Mouse (Mus musculus): Measurements from ENCODE around the gene Gucy2g. TPM values are rescaled to one million over a fixed set of nuclear protein-coding genes. Genes with fewer than 3 reads are reported as not detected.

Gucy2g gene
- polyA plus RNA-seq, 1 experiment from 2014 or later, result 0.05 TPM

DNA sequence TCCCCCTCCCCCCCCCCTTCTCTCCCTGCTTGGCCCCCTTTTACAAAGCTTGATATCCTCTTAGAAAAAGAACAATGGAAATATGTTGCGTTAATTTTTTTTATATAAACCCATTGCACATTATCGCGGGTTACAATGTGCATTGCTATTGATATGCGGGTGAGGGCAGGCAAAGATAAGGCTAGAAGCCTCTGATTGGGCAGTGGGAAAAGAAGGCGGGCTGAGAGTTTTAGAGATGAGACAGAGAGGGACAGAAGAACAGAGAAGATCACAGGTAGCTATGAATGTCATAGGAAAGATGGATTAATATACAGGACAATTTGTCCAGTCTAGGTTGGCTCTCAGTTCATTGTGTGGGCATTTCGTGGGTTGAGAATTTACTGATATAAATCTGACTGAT is 33.8 kb downstream of the Gucy2g start:
- H3K4me1 ChIP-seq (ENCODE audit: control insufficient read depth, insufficient read depth, low read length), result no peaks in the 10 kb centered on the region
- ATAC-seq (ENCODE audit: insufficient read depth, low FRiP score), result no peak
- H3K36me3 ChIP-seq (ENCODE audit: control insufficient read depth, insufficient read depth, low read length), result no peaks in the 10 kb centered on the region
- no peaks in the 10 kb centered on the region for H3K27me3 ChIP-seq (ENCODE audit: control insufficient read depth, insufficient read depth, low read length)
- H3K4me3 ChIP-seq (replicated peaks; ENCODE audit: low read length), result no peak overlapping the region
- no peaks in the 10 kb centered on the region for H3K9me3 ChIP-seq (replicated peaks; ENCODE audit: control insufficient read depth, low read length)
- H3K4me2 ChIP-seq (ENCODE audit: low read depth, low read length), result no peak overlapping the region
- no peak overlapping the region for H3K9ac ChIP-seq (ENCODE audit: low read length)
- no peak overlapping the region for H3K27ac ChIP-seq (ENCODE audit: low read length)
- WGBS, result 52% methylated on average over 6 of the region's 6 CpGs

DNA sequence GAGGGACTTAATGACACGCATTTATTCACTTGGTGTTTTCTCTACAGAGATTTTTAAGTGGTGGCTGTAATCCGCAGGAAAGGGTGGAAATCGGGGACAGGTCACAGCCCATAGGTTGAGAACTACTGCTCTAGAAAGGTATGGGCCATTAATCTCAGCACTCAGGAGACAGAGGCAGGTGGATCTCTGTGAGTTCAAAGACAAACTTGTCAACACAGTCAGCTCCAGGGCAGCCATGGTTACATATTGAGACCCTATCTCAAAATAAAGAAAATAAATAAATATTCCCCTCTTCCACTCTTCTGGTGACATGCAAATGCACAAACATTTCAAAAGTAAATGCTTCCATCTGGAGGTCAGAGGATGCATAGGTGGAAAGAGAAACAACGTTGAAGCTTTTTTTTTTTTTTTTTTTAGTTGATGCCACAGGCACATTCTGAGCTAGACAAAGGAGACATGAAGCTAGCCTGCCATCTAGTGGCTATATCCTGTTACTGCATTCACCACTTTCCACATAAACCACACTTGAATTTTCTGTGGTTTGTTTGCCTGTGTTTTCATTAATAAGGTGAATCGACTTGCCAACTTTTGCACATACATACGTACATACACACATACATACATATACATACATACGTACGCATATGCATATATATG is 34.4 kb downstream of the Gucy2g start:
- Histone ChIP-seq H3K9me3 (replicated peaks; ENCODE audit: control insufficient read depth, low read length) (no peaks in the 10 kb centered on the region), H3K9ac (ENCODE audit: low read length) (no peak overlapping the region), H3K36me3 (ENCODE audit: control insufficient read depth, insufficient read depth, low read length) (no peaks in the 10 kb centered on the region), H3K4me1 (ENCODE audit: control insufficient read depth, insufficient read depth, low read length) (no peaks in the 10 kb centered on the region), H3K27me3 (ENCODE audit: control insufficient read depth, insufficient read depth, low read length) (no peaks in the 10 kb centered on the region), H3K27ac (ENCODE audit: low read length) (no peak overlapping the region), H3K4me3 (replicated peaks; ENCODE audit: low read length) (no peak overlapping the region), H3K4me2 (ENCODE audit: low read depth, low read length) (no peak overlapping the region)
- WGBS, result 32% methylated on average over 8 of the region's 8 CpGs
- no peak for ATAC-seq (ENCODE audit: insufficient read depth, low FRiP score)

DNA sequence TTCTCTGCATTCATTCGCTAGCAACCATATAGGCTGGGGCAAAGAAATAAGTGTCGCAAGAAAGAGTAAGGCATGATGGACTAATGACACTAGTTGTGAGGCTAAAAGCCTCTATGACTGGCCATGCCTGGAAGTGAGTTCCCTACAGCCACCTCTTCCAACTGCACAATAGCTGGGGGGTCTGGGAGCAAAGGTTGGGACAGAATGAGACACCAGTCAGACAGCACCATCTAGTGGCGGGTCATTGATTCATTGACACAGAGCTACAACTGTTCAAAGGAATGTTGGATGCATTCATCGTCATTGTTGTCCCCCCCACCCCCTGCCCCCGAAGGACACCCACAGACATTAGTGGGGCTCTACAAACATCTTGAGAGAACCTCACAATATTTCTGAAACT is 42.7 kb downstream of the Gucy2g start:
- Histone ChIP-seq H3K9me3 (replicated peaks; ENCODE audit: control insufficient read depth, low read length) (no peaks in the 10 kb centered on the region), H3K4me2 (ENCODE audit: low read depth, low read length) (no peak overlapping the region; the same call in 1 of the 2 replicates), H3K27ac (ENCODE audit: low read length) (no peak overlapping the region), H3K9ac (ENCODE audit: low read length) (no peak overlapping the region), H3K27me3 (ENCODE audit: control insufficient read depth, insufficient read depth, low read length) (no peaks in the 10 kb centered on the region), H3K36me3 (ENCODE audit: control insufficient read depth, insufficient read depth, low read length) (no peaks in the 10 kb centered on the region), H3K4me3 (replicated peaks; ENCODE audit: low read length) (no peak overlapping the region), H3K4me1 (ENCODE audit: control insufficient read depth, insufficient read depth, low read length) (peaks cover 11% of the 10 kb centered on the region)
- 33% methylated on average over 5 of the region's 5 CpGs for WGBS
- ATAC-seq (ENCODE audit: insufficient read depth, low FRiP score), result no peak

DNA sequence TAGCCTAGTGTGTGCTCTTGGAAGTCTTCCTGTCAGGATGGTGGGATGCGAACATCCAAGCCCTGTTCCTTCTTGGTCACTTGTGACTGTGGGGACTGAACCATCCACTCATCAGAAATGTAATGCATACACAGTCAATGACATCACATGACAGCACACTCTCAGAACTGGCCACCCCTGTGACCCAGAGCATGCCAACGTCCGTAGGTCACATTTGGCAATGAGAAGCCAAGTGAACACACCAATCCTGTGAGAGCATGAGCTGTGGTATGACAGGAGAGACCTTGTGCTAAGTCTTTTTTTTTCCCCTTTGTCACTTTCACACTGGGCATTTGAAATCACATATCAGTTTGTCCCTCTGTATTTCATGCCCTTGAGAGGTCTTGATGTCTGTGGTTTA is 45.5 kb downstream of the Gucy2g start:
- no peak overlapping the region for H3K4me3 ChIP-seq (replicated peaks; ENCODE audit: low read length)
- no peak overlapping the region for H3K4me2 ChIP-seq (ENCODE audit: low read depth, low read length)
- H3K9me3 ChIP-seq (replicated peaks; ENCODE audit: control insufficient read depth, low read length), result no peaks in the 10 kb centered on the region
- no peak for ATAC-seq (ENCODE audit: insufficient read depth, low FRiP score)
- H3K36me3 ChIP-seq (ENCODE audit: control insufficient read depth, insufficient read depth, low read length), result no peaks in the 10 kb centered on the region
- no peaks in the 10 kb centered on the region for H3K27me3 ChIP-seq (ENCODE audit: control insufficient read depth, insufficient read depth, low read length)
- H3K27ac ChIP-seq (ENCODE audit: low read length), result no peak overlapping the region
- peaks cover 11% of the 10 kb centered on the region for H3K4me1 ChIP-seq (ENCODE audit: control insufficient read depth, insufficient read depth, low read length)
- WGBS, result 85% methylated on average over 3 of the region's 3 CpGs
- H3K9ac ChIP-seq (ENCODE audit: low read length), result no peak overlapping the region

DNA sequence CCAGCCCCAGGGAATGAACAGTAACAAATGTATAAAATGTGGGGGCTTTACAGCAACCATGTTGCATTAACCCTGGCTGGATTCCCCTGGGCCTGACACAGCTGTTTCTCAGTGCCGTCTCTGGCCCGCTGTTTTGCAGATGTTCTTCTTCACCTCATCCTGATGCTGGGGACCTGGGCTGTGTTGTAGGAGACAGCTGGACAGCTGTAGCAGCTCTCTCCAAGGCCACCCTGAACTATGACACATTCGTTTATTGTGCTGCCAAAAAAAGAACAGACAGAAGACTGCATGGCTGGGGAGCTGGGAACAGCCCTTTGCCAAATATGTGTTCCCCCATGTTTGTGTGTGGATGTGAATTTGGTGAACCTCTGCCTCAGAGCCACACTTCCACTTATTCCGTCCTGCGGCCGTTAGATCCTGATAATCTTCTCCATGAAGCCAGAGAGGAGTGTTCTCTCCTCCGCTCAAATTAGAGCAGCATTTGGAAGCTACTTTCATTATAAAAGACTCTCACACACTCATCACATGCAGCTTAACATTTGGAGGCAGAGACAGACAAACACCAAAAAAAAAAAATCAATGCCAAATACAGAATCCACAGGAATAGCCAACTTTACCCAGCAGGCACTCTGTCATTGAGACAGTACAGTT is 46.4 kb downstream of the Gucy2g start:
- Histone ChIP-seq H3K4me2 (ENCODE audit: low read depth, low read length) (no peak overlapping the region), H3K9ac (ENCODE audit: low read length) (no peak overlapping the region), H3K4me3 (replicated peaks; ENCODE audit: low read length) (no peak overlapping the region), H3K36me3 (ENCODE audit: control insufficient read depth, insufficient read depth, low read length) (no peaks in the 10 kb centered on the region), H3K27ac (ENCODE audit: low read length) (peak overlapping the region; percentile 68; the same call in 1 of the 2 replicates), H3K4me1 (ENCODE audit: control insufficient read depth, insufficient read depth, low read length) (peaks cover 11% of the 10 kb centered on the region), H3K27me3 (ENCODE audit: control insufficient read depth, insufficient read depth, low read length) (no peaks in the 10 kb centered on the region), H3K9me3 (replicated peaks; ENCODE audit: control insufficient read depth, low read length) (no peaks in the 10 kb centered on the region)
- peak; percentile 75 for ATAC-seq (ENCODE audit: insufficient read depth, low FRiP score)
- 46% methylated on average over 7 of the region's 7 CpGs for WGBS

DNA sequence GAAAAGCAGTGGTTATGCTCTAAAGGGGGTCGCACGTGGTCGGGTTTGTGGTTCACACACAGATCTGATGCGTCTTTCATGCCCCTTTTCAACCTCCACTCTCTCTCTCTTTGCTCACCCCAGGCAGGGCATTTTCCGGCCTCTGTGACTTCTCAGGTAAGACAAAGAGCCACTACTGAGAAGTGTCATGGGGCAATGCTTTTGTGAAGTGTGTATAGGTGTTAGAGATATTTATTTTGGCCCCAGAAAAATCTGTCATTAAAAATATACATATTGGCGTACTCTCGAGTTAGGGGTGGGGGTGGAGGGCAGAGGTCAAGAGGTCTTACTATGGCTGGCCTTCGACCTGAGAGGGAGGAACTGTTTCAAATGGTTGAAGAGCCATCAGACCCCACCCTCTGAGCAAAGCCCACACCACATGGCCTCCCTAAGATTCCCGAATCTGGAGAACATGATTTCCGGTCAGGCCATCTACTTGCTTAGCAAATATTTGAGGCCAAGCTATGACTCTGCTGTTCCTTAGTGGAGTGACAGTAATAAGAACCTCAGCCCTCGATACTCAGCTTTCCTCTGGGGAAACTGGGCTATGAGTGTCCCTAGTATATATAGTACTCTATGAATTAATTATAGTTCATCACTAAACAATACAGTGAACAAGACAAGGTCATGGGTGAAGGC is 47.2 kb downstream of the Gucy2g start:
- Histone ChIP-seq H3K27ac (ENCODE audit: low read length) (peak overlapping the region; percentile 68), H3K9me3 (replicated peaks; ENCODE audit: control insufficient read depth, low read length) (no peaks in the 10 kb centered on the region)
- 59% methylated on average over 11 of the region's 11 CpGs for WGBS

DNA sequence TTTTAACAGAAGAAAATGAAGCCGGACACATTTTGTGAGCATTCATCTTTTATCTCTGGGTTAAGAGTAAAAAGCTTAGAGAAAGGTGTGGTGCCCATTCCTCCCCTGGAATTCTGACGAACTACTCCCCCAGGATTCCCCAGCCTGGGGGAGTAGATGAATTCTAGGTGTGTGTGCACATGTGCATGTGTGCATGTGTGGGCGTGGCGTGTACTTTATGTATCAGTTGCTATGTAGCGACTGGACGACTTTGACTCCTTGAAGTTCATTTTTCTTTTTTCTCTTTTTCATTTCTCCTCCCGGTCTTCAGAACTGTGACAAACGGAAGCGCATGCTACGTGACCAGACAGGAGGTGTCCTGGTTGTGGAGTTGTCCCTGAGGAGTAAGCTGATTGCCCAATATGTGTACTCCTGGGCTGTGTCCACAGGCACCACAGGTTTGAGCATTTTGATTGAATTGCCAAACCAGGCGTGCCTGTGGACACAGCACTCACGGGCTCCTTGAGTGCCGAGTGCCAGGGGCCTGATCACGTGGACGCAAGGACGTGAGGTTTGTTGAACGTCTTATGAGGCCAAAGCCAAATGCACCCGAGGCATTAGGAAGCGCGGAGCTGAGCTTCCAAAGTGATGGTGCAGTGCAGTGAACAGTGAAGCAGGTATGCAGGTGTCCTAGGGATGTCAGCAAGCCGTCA is 48.6 kb downstream of the Gucy2g start:
- Histone ChIP-seq H3K4me3 (replicated peaks; ENCODE audit: low read length) (no peak overlapping the region), H3K36me3 (ENCODE audit: control insufficient read depth, insufficient read depth, low read length) (no peaks in the 10 kb centered on the region), H3K4me2 (ENCODE audit: low read depth, low read length) (no peak overlapping the region), H3K4me1 (ENCODE audit: control insufficient read depth, insufficient read depth, low read length) (peaks cover 11% of the 10 kb centered on the region), H3K27me3 (ENCODE audit: control insufficient read depth, insufficient read depth, low read length) (no peaks in the 10 kb centered on the region), H3K9me3 (replicated peaks; ENCODE audit: control insufficient read depth, low read length) (no peaks in the 10 kb centered on the region), H3K9ac (ENCODE audit: low read length) (no peak overlapping the region), H3K27ac (ENCODE audit: low read length) (peak overlapping the region; percentile 84)
- peak; percentile 79 for ATAC-seq (ENCODE audit: insufficient read depth, low FRiP score)
- 72% methylated on average over 21 of the region's 21 CpGs for WGBS

More for the DNA sequence above, 47.2 kb downstream of the Gucy2g start:
- Histone ChIP-seq H3K4me3 (replicated peaks; ENCODE audit: low read length) (no peak overlapping the region), H3K4me1 (ENCODE audit: control insufficient read depth, insufficient read depth, low read length) (peaks cover 11% of the 10 kb centered on the region), H3K4me2 (ENCODE audit: low read depth, low read length) (no peak overlapping the region), H3K27me3 (ENCODE audit: control insufficient read depth, insufficient read depth, low read length) (no peaks in the 10 kb centered on the region), H3K36me3 (ENCODE audit: control insufficient read depth, insufficient read depth, low read length) (no peaks in the 10 kb centered on the region), H3K9ac (ENCODE audit: low read length) (no peak overlapping the region)
- ATAC-seq (ENCODE audit: insufficient read depth, low FRiP score), result peak; percentile 15

DNA sequence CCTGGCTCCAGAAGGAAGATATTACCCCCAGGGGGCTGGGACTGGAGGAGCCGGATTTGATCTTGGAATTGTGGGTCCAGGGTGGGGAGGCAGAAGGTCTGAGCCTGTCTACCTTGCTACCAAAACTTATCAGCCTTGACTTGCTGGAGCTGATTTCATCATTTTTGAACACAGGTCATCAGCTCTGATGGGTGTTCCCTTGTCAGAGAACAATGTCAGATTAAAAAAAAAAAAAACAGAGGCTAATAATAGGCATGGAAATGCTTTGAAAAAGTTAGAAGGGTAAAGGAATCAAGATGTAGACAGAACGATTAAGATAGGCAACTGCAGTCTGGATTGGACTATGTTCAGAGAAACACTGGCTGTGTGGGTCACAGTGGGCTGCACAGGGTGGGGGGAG is 49.4 kb downstream of the Gucy2g start:
- Histone ChIP-seq H3K27ac (ENCODE audit: low read length) (peak overlapping the region; percentile 84), H3K9me3 (replicated peaks; ENCODE audit: control insufficient read depth, low read length) (no peaks in the 10 kb centered on the region), H3K4me3 (replicated peaks; ENCODE audit: low read length) (no peak overlapping the region), H3K4me2 (ENCODE audit: low read depth, low read length) (no peak overlapping the region), H3K36me3 (ENCODE audit: control insufficient read depth, insufficient read depth, low read length) (no peaks in the 10 kb centered on the region), H3K4me1 (ENCODE audit: control insufficient read depth, insufficient read depth, low read length) (peaks cover 11% of the 10 kb centered on the region), H3K27me3 (ENCODE audit: control insufficient read depth, insufficient read depth, low read length) (no peaks in the 10 kb centered on the region), H3K9ac (ENCODE audit: low read length) (peak overlapping the region; percentile 44; the same call in 1 of the 2 replicates)
- 73% methylated on average over 2 of the region's 2 CpGs for whole genome bisulfite sequencing
- no peak for ATAC-seq (ENCODE audit: insufficient read depth, low FRiP score)

DNA sequence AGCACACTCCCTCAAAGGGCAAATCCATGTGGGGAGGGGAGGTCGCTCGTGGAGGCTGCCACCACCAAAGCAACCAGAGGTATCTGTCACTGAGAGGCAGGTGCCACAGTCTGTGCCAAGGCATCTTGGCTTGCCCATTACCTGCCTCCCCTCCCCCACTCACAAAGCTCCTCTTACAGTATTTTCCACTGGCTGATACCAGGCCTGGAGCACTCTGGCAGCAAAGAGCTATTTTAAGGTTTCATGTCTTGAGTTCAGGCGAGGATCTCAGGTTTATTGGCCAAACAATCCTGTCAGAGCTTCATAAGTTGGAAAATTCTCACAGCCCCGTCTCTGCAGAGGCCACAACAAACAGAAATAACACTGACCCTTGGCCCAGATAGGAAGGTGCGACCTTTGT is 51.0 kb downstream of the Gucy2g start:
- Histone ChIP-seq H3K9ac (ENCODE audit: low read length) (no peak overlapping the region), H3K4me1 (ENCODE audit: control insufficient read depth, insufficient read depth, low read length) (peaks cover 11% of the 10 kb centered on the region), H3K9me3 (replicated peaks; ENCODE audit: control insufficient read depth, low read length) (no peaks in the 10 kb centered on the region), H3K27ac (ENCODE audit: low read length) (no peak overlapping the region), H3K4me3 (replicated peaks; ENCODE audit: low read length) (no peak overlapping the region), H3K36me3 (ENCODE audit: control insufficient read depth, insufficient read depth, low read length) (no peaks in the 10 kb centered on the region), H3K4me2 (ENCODE audit: low read depth, low read length) (no peak overlapping the region), H3K27me3 (ENCODE audit: control insufficient read depth, insufficient read depth, low read length) (no peaks in the 10 kb centered on the region)
- ATAC-seq (ENCODE audit: insufficient read depth, low FRiP score), result no peak
- 79% methylated on average over 5 of the region's 5 CpGs for WGBS

Data from stomach, embryonic 16.5 days (tissue).